Mouse (Mus musculus) olfactory bulb, adult 2 months (tissue): Measurements from ENCODE around the gene Ppp1r36. TPM values are rescaled to one million over a fixed set of nuclear protein-coding genes. Genes with fewer than 3 reads are reported as not detected.

Source experiments
- H3K27ac ChIP-seq: fragments of 200-500 bp; 2 replicates; pipeline ENCODE4 v1.5.1; 2012; ENCODE audit warnings: low read depth, low read length; ENCODE audit not compliant: insufficient read depth
- H3K4me1 ChIP-seq: fragments of 200-500 bp; 2 replicates; pipeline ENCODE4 v1.6.1; 2012; ENCODE audit warnings: low read length; ENCODE audit not compliant: control insufficient read depth, insufficient read depth
- H3K4me3 ChIP-seq: fragments of 200-500 bp; 2 replicates; pipeline ENCODE4 v1.5.1; 2012; ENCODE audit warnings: mild to moderate bottlenecking, low read depth, low read length, moderate library complexity; ENCODE audit not compliant: insufficient read depth
- CTCF ChIP-seq: fragments of 200-500 bp; IDR thresholded peaks from 2 replicates; pipeline ENCODE4 v1.5.1; 2012; ENCODE audit warnings: low read depth, mild to moderate bottlenecking, low read length, moderate library complexity; ENCODE audit not compliant: insufficient read depth
- POLR2A ChIP-seq: fragments of 200-500 bp; IDR thresholded peaks from 2 replicates; pipeline ENCODE4 v1.6.1; 2012; ENCODE audit warnings: mild to moderate bottlenecking, low read depth, low read length, moderate library complexity; ENCODE audit not compliant: insufficient read depth
- WGBS: fragments of 180-500 bp; shearing (Covaris S2); methylation state at CpG from one replicate; pipeline ENCODE4 v1.1.7; 2018; 5-methylcytosine and 5-hydroxymethylcytosine counted together
- polyA plus RNA-seq: library from polyadenylated mRNA; stranded (reverse); fragments of >200 nt; gene quantifications from 2 replicates; pipeline ENCODE4 v1.2.4, GENCODE M21; 2012; ENCODE audit warnings: low replicate concordance; ENCODE audit not compliant: missing spikeins, insufficient read depth, insufficient read length

Ppp1r36 gene
- polyA plus RNA-seq, 1 experiment, result not detected

- no peak overlapping the region for H3K27ac ChIP-seq
- H3K4me1 ChIP-seq, result peaks cover 10% of the 10 kb centered on the region
- WGBS, result 93% methylated on average over 8 of the region's 8 CpGs
- no peak for TF ChIP-seq CTCF
- no peak for TF ChIP-seq POLR2A
- no peak overlapping the region for H3K4me3 ChIP-seq
Observed at GRCm38 (mm10) chr12:76474246-76474583, 56.9 kb downstream of the Ppp1r36 start.

GRCm38 (mm10) chr12:76474802-76475201 is 57.5 kb downstream of the Ppp1r36 start:
- H3K27ac ChIP-seq, result no peak overlapping the region
- 53% methylated on average over 2 of the region's 2 CpGs for WGBS
- TF ChIP-seq CTCF, result no peak
- H3K4me3 ChIP-seq, result no peak overlapping the region
- H3K4me1 ChIP-seq, result peaks cover 11% of the 10 kb centered on the region

GRCm38 (mm10) chr12:76476146-76476545 is 58.8 kb downstream of the Ppp1r36 start:
- 95% methylated on average over 1 of the region's 1 CpGs for WGBS
- peaks cover 11% of the 10 kb centered on the region for H3K4me1 ChIP-seq

GRCm38 (mm10) chr12:76478309-76479023 is 61.1 kb downstream of the Ppp1r36 start:
- no peak overlapping the region for H3K4me3 ChIP-seq
- H3K4me1 ChIP-seq, result peaks cover 11% of the 10 kb centered on the region
- no peak for TF ChIP-seq CTCF
- H3K27ac ChIP-seq, result peak overlapping the region; percentile 77
- WGBS, result 12% methylated on average over 14 of the region's 14 CpGs

More at GRCm38 (mm10) chr12:76476146-76476545, 58.8 kb downstream of the Ppp1r36 start:
- H3K4me3 ChIP-seq, result no peak overlapping the region
- H3K27ac ChIP-seq, result no peak overlapping the region
- TF ChIP-seq CTCF (no peak), POLR2A (no peak)

GRCm38 (mm10) chr12:76479174-76479573 is 61.8 kb downstream of the Ppp1r36 start:
- H3K27ac ChIP-seq, result 0 out of 2 replicates have a peak overlapping the region, but pooled peaks have one; percentile 7
- no peak overlapping the region for H3K4me3 ChIP-seq
- 50% methylated on average over 5 of the region's 5 CpGs for WGBS
- H3K4me1 ChIP-seq, result peaks cover 11% of the 10 kb centered on the region
- no peak for TF ChIP-seq CTCF

GRCm38 (mm10) chr12:76479836-76480495 is 62.6 kb downstream of the Ppp1r36 start:
- no peak for TF ChIP-seq CTCF
- TF ChIP-seq POLR2A, result no peak
- Histone ChIP-seq H3K27ac (no peak overlapping the region), H3K4me3 (no peak overlapping the region), H3K4me1 (peaks cover 13% of the 10 kb centered on the region)
- 83% methylated on average over 4 of the region's 4 CpGs for WGBS

- Histone ChIP-seq H3K4me1 (peaks cover 15% of the 10 kb centered on the region), H3K27ac (no peak overlapping the region), H3K4me3 (no peak overlapping the region)
- TF ChIP-seq POLR2A, result no peak
- TF ChIP-seq CTCF, result no peak
- 94% methylated on average over 2 of the region's 2 CpGs for WGBS
Observed at GRCm38 (mm10) chr12:76482446-76482845, 65.1 kb downstream of the Ppp1r36 start.

- H3K4me1 ChIP-seq, result peaks cover 13% of the 10 kb centered on the region
- no peak overlapping the region for H3K4me3 ChIP-seq
- no peak overlapping the region for H3K27ac ChIP-seq
- 98% methylated on average over 2 of the region's 2 CpGs for WGBS
- no peak for TF ChIP-seq CTCF
- no peak for TF ChIP-seq POLR2A
Observed at GRCm38 (mm10) chr12:76482948-76483347, 65.6 kb downstream of the Ppp1r36 start.

GRCm38 (mm10) chr12:76484881-76485280 is 67.5 kb downstream of the Ppp1r36 start:
- TF ChIP-seq POLR2A (no peak), CTCF (no peak)

GRCm38 (mm10) chr12:76485381-76485780 is 68.0 kb downstream of the Ppp1r36 start:
- H3K4me1 ChIP-seq, result peaks cover 4% of the 10 kb centered on the region; the same call in 1 of the 2 replicates
- TF ChIP-seq CTCF, result no peak
- TF ChIP-seq POLR2A, result no peak
- WGBS, result 64% methylated on average over 11 of the region's 11 CpGs
- no peak overlapping the region for H3K27ac ChIP-seq
- H3K4me3 ChIP-seq, result no peak overlapping the region

More at GRCm38 (mm10) chr12:76484881-76485280, 67.5 kb downstream of the Ppp1r36 start:
- Histone ChIP-seq H3K27ac (no peak overlapping the region), H3K4me1 (peaks cover 4% of the 10 kb centered on the region; the same call in 1 of the 2 replicates), H3K4me3 (no peak overlapping the region)
- WGBS, result 48% methylated on average over 4 of the region's 4 CpGs
